Mouse (Mus musculus) layer of hippocampus, adult 2 months (tissue): ENCODE results near the gene Zfp810. TPM values are rescaled to one million over a fixed set of nuclear protein-coding genes. Genes with fewer than 3 reads are reported as not detected.
"Not testable (repeated sequence)": the region's sequence is repeated elsewhere in the genome, so short reads cannot be mapped to it uniquely, and the experiment has no call there.

Experiments
- DNase-seq, 2 experiments: peaks; one replicate each; pipeline ENCODE4 v3.0.0; 2022; ENCODE audit warnings: low spot score in 2 of 2
- H3K27ac ChIP-seq: fragments of 200-600 bp; 2 replicates; pipeline ENCODE4 v1.8.1; 2022
- H3K4me3 ChIP-seq: fragments of 200-600 bp; 2 replicates; pipeline ENCODE4 v1.8.1; 2022; ENCODE audit warnings: mild to moderate bottlenecking
- CTCF ChIP-seq: fragments of 200-600 bp; conservative IDR thresholded peaks from 2 replicates; pipeline ENCODE4 v1.8.1; 2022; ENCODE audit warnings: antibody characterized with exemption, mild to moderate bottlenecking, moderate library complexity
- long read RNA-seq, 2 experiments: library from polyadenylated mRNA; stranded (forward); transcript quantifications; one replicate each; pipeline ENCODE4 v2.0.0; 2021; ENCODE audit warnings: borderline mapping rate in 2 of 2
- total RNA-seq, 2 experiments: library from RNA; stranded (reverse); gene quantifications; 2 replicates each; pipeline ENCODE4 v1.2.3; 2021

The Zfp810 gene
- total RNA-seq, result 10 to 100 TPM; 19.9 to 23.2 TPM
- long read RNA-seq, experiment 1, transcript Zfp810-201 (8 exons, 3,238 nt), result major isoform, 8 of 16 reads
- long read RNA-seq, experiment 1, partial matches to known transcripts, result 0 of 16 reads
- long read RNA-seq, experiment 1, other reads (novel, unspliced or antisense), result 8 of 16 reads
- long read RNA-seq, experiment 2, transcript Zfp810-201 (8 exons, 3,238 nt), result major isoform, 9 of 16 reads
- long read RNA-seq, experiment 2, partial matches to known transcripts, result 0 of 16 reads
- long read RNA-seq, experiment 2, other reads (novel, unspliced or antisense), result 7 of 16 reads

DNA sequence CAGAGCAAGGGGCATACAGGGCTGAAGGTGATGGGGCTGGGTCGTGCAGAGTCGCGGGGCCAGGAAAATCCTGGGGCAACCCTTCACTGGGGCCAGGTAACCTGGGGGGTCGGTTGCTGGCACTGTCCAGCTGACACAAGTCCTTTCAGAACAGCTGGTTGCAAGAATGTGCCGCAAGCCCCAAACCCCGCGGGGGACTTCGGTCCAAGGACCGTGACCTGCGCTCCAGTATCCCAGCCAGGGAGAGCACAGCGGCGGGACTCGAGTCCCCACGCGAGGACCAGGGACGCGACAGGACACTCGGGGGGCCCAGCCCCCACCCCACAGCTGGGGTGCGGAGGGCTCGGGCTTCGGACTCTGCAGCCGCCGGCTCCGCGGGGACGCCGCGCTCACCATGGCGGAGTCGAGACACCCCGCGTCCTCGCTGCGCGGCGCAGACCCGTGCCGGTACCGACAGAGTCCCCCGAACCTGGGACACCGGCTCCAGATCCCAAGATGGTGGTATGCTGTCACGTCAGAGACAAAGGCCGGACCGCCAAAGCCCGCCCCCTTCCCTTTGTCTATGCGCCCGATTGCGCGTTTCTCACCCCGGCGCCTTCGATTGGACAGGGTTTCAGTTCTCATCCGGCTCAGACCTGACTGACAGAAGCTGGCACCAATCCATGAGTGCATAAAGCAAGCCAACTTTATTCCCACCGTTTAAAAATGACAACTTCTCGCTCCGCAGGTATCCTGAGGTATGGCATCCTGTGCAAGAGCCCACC is at the start of gene Zfp810:
Gene Zfp810, minus strand, starts transcription at position 493 of the 764 bp plus-strand sequence.
- peak; percentile 93 to 96 for DNase-seq
- H3K4me3 ChIP-seq, result peak within 1 kb of the TSS; percentile 82
- TF ChIP-seq CTCF, result no peak
- peak within 1 kb of the TSS; percentile 98 for H3K27ac ChIP-seq

DNA sequence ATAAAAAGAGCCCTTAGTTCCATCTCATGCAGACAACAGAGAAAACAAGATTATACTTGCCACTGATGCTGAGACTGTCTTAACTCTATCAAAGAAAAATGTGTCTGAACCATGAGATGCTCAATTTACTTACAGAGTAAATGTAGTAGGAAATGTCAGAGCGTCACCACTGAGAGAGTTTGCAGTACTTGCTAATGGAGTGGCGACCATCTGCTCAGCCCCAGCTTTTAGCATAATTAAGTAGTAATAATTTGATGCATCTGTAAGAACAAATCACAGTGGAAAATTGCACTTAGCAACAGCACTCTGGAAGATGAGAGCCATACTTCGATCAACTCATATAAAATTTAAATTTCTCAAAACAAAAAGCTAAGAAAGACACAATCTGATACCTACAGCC is 48.5 kb upstream of the Zfp810 start:
- DNase-seq, result no peak
- TF ChIP-seq CTCF, result no peak

DNA sequence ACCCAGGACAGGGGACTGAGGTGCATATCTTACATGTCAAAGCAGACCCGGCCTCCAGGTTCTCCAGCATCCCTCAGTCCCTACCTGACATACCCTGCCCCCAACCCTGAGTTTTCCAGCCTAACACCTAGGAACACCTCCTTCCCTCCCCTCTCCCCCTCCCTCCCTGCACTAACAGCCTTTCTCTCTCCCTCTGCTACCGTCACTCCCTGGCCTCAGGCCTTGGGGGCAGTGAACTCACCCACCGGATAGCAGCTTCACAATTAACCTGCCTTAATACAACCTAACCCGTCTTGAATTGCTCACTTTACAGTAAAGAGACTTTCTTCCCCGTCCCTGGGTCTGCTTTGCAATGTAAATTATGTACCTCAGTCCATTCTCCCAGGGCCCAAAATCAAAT is 46.5 kb upstream of the Zfp810 start:
- no peak overlapping the region for H3K4me3 ChIP-seq
- no peak for TF ChIP-seq CTCF
- no peak overlapping the region for H3K27ac ChIP-seq
- DNase-seq, result no peak

More for the DNA sequence above, 48.5 kb upstream of the Zfp810 start:
- Histone ChIP-seq H3K27ac (no peak overlapping the region), H3K4me3 (no peak overlapping the region)

DNA sequence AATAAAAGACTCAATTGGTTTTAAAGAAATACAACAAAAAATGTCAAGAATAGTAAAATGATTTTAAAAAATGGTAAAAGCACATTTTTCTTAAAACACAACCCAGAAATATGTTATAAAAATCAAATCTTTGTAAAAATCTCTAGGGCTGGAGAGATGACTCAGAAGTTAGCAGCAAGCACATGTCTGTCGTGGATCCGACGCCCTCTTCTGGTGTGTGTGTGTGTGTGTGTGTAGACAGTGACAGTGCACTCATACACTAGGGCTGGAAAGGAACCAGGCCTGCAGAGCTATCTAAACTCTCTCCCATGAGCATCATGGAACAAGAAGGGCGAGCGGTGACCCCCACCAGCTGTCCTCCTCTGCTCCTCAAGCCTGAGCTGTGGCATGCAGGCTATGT is 46.0 kb upstream of the Zfp810 start:
- no peak overlapping the region for H3K27ac ChIP-seq
- peak; percentile 33 for TF ChIP-seq CTCF

DNA sequence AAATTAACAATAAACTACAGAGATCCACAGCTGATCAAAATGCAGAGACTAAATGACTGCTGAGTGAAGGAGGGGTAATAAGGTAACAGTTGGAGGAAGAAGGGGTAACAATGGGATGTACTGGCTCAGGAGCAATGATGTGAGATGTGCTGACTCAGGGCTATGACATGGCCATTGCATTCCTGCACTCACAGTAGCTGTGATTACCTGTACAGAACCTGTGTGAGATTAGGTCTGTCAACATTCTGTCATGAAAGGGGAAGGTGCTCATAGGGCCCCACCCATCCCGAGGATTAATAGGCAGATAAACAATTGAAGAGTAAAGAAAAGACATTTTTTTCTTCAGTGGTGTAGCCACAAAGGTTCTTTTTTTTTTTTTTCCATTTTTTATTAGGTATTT is 32.9 kb upstream of the Zfp810 start:
- no peak overlapping the region for H3K4me3 ChIP-seq
- TF ChIP-seq CTCF, result no peak
- no peak for DNase-seq
- H3K27ac ChIP-seq, result 0 out of 2 replicates have a peak overlapping the region, but pooled peaks have one; percentile 68

More for the DNA sequence above, 46.0 kb upstream of the Zfp810 start:
- DNase-seq, result no peak
- no peak overlapping the region for H3K4me3 ChIP-seq

DNA sequence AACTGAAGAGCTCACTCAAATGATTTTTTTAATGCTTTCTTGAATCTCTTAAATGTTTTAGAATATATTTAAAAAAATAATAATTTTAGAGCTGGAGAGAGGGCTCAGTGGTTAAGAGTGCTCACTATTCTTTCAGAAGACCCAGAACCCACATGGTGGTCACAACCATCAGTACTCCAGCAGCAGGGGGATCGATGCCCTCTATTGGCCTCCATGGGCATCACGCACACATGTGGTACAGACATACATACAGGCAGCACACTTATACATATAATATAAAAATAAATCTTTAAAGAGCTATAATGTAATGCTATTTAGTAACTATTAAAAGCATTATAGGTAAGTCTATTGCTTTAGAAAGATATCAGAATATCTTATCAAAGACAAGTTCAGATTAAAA is 29.8 kb upstream of the Zfp810 start:
- TF ChIP-seq CTCF, result no peak
- no peak for DNase-seq
- no peak overlapping the region for H3K4me3 ChIP-seq
- no peak overlapping the region for H3K27ac ChIP-seq

DNA sequence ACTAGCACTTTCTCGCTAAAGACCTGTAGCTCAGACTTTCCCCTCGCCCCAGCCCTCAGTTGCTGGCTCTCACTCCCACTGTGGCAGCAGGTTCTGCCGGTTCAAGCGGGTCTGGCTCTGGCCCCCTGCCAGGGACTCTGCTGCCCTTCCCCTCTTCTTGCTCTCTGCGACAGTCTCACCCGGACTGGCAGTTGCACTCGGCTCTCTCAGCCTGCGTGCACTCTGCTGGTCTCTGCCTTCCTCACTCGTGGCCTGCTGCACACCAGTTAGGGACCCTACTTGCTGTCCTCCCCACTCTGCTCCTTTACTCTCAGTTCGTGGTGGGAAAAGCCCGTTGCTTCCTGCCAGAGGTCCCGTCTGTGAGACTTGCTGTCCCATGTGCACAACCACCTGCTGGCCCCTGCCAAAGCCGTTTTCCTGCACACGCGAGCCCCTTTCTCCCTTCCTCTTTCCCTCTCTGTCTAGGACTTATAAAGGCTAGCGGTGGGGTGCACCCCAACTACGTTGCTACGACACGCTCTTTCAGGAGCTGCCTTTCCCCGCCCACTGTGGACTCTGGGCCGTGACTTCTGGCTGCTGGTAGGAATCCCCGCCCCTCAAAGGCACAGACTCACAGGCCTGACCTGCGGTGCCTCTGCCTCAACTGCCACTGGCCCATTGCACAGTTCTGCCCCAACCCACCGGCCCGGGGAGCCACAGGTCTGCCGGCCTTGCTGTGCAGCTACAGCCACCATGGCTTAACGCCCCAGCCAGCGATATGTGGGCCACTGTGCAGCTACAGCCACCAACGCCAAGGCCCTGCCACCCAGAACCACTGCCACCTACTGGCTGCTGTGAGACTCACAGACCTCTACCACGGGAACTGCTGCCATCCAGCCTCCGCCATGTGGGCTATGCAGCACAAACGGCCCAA is 20.3 kb upstream of the Zfp810 start:
- H3K27ac ChIP-seq, result peak overlapping the region; percentile 61
- DNase-seq, result peak; percentile 68 to 79

DNA sequence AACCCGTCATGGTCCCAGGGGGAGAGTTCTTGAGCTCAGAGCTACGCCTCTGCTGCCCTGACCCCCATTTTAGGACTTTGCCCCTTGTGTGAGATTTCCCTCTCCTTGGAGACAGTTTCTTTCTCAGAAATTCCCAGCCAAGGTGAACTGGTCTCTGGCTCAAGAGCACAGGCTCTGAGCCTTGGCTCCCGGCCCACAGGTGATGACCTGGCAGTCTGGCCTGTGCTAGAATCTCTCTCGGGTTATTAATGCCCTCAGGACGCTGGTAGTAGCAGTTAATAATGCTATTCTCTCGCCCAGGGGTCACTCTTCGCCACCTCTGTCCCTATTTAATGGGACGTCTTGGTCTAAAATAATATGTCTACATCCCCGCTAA is 19.6 kb upstream of the Zfp810 start:
- no peak for DNase-seq
- TF ChIP-seq CTCF, result no peak
- H3K4me3 ChIP-seq, result peak overlapping the region; percentile 59
- peak overlapping the region; percentile 61; the same call in 1 of the 2 replicates for H3K27ac ChIP-seq

More for the DNA sequence above, 20.3 kb upstream of the Zfp810 start:
- H3K4me3 ChIP-seq, result peak overlapping the region; percentile 59
- TF ChIP-seq CTCF, result peak; percentile 95

DNA sequence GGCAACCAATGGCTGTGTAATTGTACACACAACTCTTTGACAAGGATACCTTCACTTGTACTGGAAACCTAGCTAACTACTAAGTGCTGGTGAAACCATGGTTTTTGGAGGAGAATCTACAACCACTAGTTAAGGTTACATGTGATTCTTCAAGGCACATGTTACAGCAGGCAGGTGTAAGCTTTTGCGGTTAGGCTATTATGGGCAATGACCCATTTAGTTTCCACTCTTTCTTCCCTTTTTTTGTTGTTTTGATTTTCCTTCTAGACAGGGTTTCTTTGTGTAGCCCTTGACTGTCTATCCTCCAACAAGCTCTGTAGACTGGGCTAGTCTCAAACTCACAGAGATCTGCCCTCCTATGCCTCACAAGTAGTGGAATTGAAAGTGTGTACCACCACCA is 17.1 kb upstream of the Zfp810 start:
- no peak overlapping the region for H3K27ac ChIP-seq
- H3K4me3 ChIP-seq, result no peak overlapping the region
- TF ChIP-seq CTCF, result no peak
- DNase-seq, result no peak

DNA sequence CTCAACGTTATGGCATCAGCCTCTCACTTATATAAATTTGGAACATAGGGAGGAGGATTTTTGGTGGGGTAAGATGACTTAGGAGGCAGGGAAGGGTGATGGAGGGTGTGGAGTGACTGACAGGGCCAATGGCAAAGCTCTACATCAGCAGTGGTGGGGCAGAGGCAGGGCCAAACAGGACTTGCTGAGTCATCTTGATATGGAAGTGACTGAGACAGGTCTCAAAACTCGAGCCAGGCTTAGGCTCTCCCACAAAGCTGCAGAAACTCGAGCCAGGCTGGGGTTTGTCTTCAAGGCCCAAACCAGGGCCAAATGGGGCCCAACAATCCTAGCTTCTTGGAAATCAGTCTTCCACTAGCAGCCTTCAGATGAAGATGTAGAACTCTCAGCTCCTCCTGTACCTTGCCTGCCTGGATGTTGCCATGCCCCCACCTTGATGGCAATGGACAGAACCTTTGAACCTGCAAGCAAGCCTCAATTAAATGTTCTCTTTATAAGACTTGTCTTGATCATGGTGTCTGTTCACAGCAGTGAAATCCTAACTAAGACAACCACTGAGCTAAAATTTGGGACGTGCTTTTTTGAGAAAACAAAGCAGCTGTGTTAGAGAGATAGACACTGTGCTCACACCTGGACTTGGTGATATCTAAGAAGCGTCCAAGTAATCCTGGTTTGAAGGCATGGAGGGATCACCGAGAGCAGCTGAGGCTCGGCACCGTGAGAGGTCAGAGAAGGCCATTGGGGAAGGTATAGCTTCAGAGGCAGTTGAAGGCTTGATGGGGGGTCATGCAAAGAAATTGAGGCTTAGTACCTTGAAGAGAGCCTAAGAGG is 15.1 kb upstream of the Zfp810 start:
- no peak overlapping the region for H3K27ac ChIP-seq
- no peak for TF ChIP-seq CTCF
- no peak overlapping the region for H3K4me3 ChIP-seq
- no peak for DNase-seq

DNA sequence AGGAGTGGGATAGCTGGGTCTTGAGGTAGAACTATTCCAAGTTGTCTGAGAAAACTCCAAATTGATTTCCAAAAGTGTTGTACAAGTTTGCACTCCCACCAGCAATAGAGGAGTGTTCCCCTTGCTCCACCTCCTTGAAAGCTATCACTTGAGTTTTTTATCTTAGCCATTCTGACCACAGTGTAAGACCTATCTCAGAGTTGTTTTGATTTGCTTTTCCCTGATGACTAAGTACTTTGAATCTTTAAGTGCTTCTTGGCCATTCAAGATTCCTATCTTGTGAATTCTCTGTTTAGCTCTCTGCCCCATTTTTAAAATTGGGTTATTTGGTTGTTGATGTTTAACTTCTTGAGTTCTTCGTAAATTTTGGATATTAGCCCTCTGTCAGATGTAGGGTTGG is 11.7 kb upstream of the Zfp810 start:
- Histone ChIP-seq H3K4me3 (no peak overlapping the region), H3K27ac (no peak overlapping the region)
- no peak for TF ChIP-seq CTCF
- DNase-seq, result no peak

DNA sequence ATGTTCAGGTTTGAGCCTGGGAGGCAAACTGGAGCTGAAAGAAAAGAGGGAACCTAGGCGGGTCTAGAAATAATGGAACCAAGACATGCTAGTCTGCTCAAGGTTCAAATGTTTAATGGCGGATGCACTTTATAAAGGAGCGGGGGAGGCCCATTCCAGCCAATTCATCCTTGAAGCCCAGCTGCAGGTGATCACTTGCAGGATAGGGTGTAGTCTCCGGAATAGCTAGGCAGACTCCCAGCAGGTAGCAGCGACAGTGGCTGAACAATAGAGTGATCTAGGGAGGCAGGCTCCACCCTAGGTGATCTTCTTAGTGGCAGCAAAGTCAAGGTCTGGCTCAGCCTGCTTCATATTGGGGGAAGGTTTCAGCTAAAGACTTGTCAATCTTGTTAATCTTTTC is 8.6 kb upstream of the Zfp810 start:
- H3K27ac ChIP-seq, DNase-seq: not testable (repeated sequence)

More for the DNA sequence above, 8.6 kb upstream of the Zfp810 start:
- not testable (repeated sequence) for H3K4me3 ChIP-seq
